Mouse (Mus musculus): ENCODE results near the gene Lamb3.

GRCm38 (mm10) chr1:193389505-193389904 lies 182.0 kb downstream of the Lamb3 start:
- TF ChIP-seq CTCF (IDR thresholded peaks at IDR 0.05; ENCODE audit: low read depth, low read length): no peak
- TF ChIP-seq TAL1 (conservative IDR thresholded peaks at IDR 0.05; ENCODE audit: low read depth, low read length): no peak

Data from G1E (cell line).